Mouse (Mus musculus) layer of hippocampus, adult 11-12 months (tissue): ENCODE measurements at regions not wholly inside any gene's neighbourhood (a gene's known extent, or its start where the extent isn't known, plus 50 kb on each side); places are given as distances from the start of the nearest gene placed in this dataset.

Experiments used
- DNase-seq: peaks from one replicate; pipeline ENCODE4 v3.0.0; 2022; ENCODE audit warnings: low spot score

- DNase-seq: no peak
Measured at GRCm38 (mm10) chr11:90797577-90797976, 109.4 kb upstream of the Tom1l1 start.

GRCm38 (mm10) chr11:90783537-90783936 lies 95.4 kb upstream of the Tom1l1 start:
- DNase-seq: no peak

GRCm38 (mm10) chr11:90782975-90783374 lies 94.8 kb upstream of the Tom1l1 start:
- peak; percentile 18 for DNase-seq

- DNase-seq: no peak
Measured at GRCm38 (mm10) chr11:90775752-90776151, 87.6 kb upstream of the Tom1l1 start.

GRCm38 (mm10) chr11:90755981-90756380 lies 67.8 kb upstream of the Tom1l1 start:
- no peak for DNase-seq

GRCm38 (mm10) chr11:90748448-90748847 lies 60.3 kb upstream of the Tom1l1 start:
- DNase-seq: no peak

- no peak for DNase-seq
Measured at GRCm38 (mm10) chr11:90741952-90742617, 53.9 kb upstream of the Tom1l1 start.

- no peak for DNase-seq
Measured at GRCm38 (mm10) chr11:90739501-90739900, 51.3 kb upstream of the Tom1l1 start.

GRCm38 (mm10) chr11:90738741-90739140 lies 50.6 kb upstream of the Tom1l1 start:
- no peak for DNase-seq
